Mouse (Mus musculus) cerebellum, adult (tissue): ENCODE data around the gene Slc39a11.

ENCODE experiments used
- ATAC-seq: cut with Nextera tagmentation; 2 replicates; pipeline ENCODE4 v1.9.2; 2017; ENCODE audit warnings: mild to moderate bottlenecking, moderate library complexity, mixed read lengths; ENCODE audit not compliant: insufficient number of reproducible peaks, low FRiP score, low TSS enrichment

Slc39a11 gene

GRCm38 (mm10) chr11:113267516-113268230, 382.2 kb downstream of the Slc39a11 start:
- ATAC-seq = no peak

- no peak for ATAC-seq
These were observed 383.2 kb downstream of the Slc39a11 start for GRCm38 (mm10) chr11:113266706-113267105.

- ATAC-seq = no peak
These were observed 384.3 kb downstream of the Slc39a11 start for GRCm38 (mm10) chr11:113265567-113265966.

- ATAC-seq = no peak
These were observed 385.9 kb downstream of the Slc39a11 start for GRCm38 (mm10) chr11:113263971-113264370.

GRCm38 (mm10) chr11:113262062-113262461, 387.8 kb downstream of the Slc39a11 start:
- no peak for ATAC-seq

GRCm38 (mm10) chr11:113261421-113261820, 388.5 kb downstream of the Slc39a11 start:
- ATAC-seq = no peak

- no peak for ATAC-seq
These were observed 390.0 kb downstream of the Slc39a11 start for GRCm38 (mm10) chr11:113259712-113260382.

- ATAC-seq = no peak
These were observed 391.9 kb downstream of the Slc39a11 start for GRCm38 (mm10) chr11:113258016-113258415.

GRCm38 (mm10) chr11:113254653-113255052, 395.2 kb downstream of the Slc39a11 start:
- no peak for ATAC-seq

GRCm38 (mm10) chr11:113253169-113253568, 396.7 kb downstream of the Slc39a11 start:
- no peak for ATAC-seq

- no peak for ATAC-seq
These were observed 398.7 kb downstream of the Slc39a11 start for GRCm38 (mm10) chr11:113251172-113251571.

- no peak for ATAC-seq
These were observed 403.4 kb downstream of the Slc39a11 start for GRCm38 (mm10) chr11:113246475-113246874.

- ATAC-seq = no peak
These were observed 404.2 kb downstream of the Slc39a11 start for GRCm38 (mm10) chr11:113245666-113246065.

- ATAC-seq = no peak
These were observed 415.4 kb downstream of the Slc39a11 start for GRCm38 (mm10) chr11:113234432-113234831.

- ATAC-seq = no peak
These were observed 417.8 kb downstream of the Slc39a11 start for GRCm38 (mm10) chr11:113232049-113232448.

GRCm38 (mm10) chr11:113230410-113231132, 419.3 kb downstream of the Slc39a11 start:
- ATAC-seq = no peak

GRCm38 (mm10) chr11:113225748-113226147, 424.1 kb downstream of the Slc39a11 start:
- ATAC-seq = no peak

- ATAC-seq = no peak
These were observed 426.0 kb downstream of the Slc39a11 start for GRCm38 (mm10) chr11:113223756-113224323.

GRCm38 (mm10) chr11:113221267-113222195, 428.3 kb downstream of the Slc39a11 start:
- no peak for ATAC-seq

- ATAC-seq = no peak
These were observed 429.2 kb downstream of the Slc39a11 start for GRCm38 (mm10) chr11:113220649-113221048.
